In genomic region chr15:95574661-95575060, GRCm38 (mm10) we compare ENCODE assay signal across 8 mouse cellular contexts. TPM values are rescaled to one million over a fixed set of nuclear protein-coding genes. Genes with fewer than 3 reads are reported as not detected.
DNase-seq lines count a peak whose midpoint lies in the region; ATAC-seq and TF ChIP-seq lines count a peak whose summit lies in the region.

No protein-coding gene starts in this region.

- intact Hi-C loops in left cerebral cortex, postnatal 25 days (cut with DNase I), result loop anchor here (2.0 to 5.0 kb wide), 4 partner anchors 37 to 852 kb away; no protein-coding TSS in a partner anchor

- DNase-seq in adrenal gland, postnatal 14 days, result peak; percentile 73
- peak; percentile 64 for DNase-seq in embryo, embryonic 9.5 days (ENCODE audit: extremely low spot score)
- DNase-seq in hindbrain, embryonic 14.5 days (ENCODE audit: low spot score), result peak; percentile 94
- DNase-seq in left cerebral cortex, postnatal 25 days (ENCODE audit: low spot score in 2 of 2), result peak; percentile 76 to 77
- peak; percentile 67 for DNase-seq in neural tube, embryonic 11.5 days (ENCODE audit: low spot score)
- DNase-seq in natural killer cell, adult 2 months (ENCODE audit: low spot score in 2 of 2), result no peak

- H3K9ac ChIP-seq in intestine, postnatal 0 days (ENCODE audit: low read depth, low read length), result no peak overlapping the region
- H3K9ac ChIP-seq in intestine, embryonic 16.5 days (ENCODE audit: low read depth, low read length), result no peak overlapping the region
- no peak overlapping the region for H3K9ac ChIP-seq in hindbrain, embryonic 14.5 days
- H3K9ac ChIP-seq in neural tube, embryonic 11.5 days (ENCODE audit: low read length), result no peak overlapping the region

- H3K36me3 ChIP-seq in intestine, postnatal 0 days (ENCODE audit: control insufficient read depth, insufficient read depth), result no peaks in the 10 kb centered on the region
- H3K36me3 ChIP-seq in intestine, embryonic 16.5 days (ENCODE audit: control insufficient read depth, insufficient read depth, low read length), result no peaks in the 10 kb centered on the region
- no peaks in the 10 kb centered on the region for H3K36me3 ChIP-seq in hindbrain, embryonic 14.5 days (replicated peaks; ENCODE audit: control insufficient read depth, insufficient read depth)
- H3K36me3 ChIP-seq in neural tube, embryonic 11.5 days (ENCODE audit: control insufficient read depth, insufficient read depth, low read length), result no peaks in the 10 kb centered on the region

- 12% methylated on average over 5 of the region's 5 CpGs for WGBS in intestine, postnatal 0 days
- 16% methylated on average over 5 of the region's 5 CpGs for WGBS in intestine, embryonic 16.5 days
- WGBS in hindbrain, embryonic 14.5 days, result 18% methylated on average over 5 of the region's 5 CpGs
- 18% methylated on average over 5 of the region's 5 CpGs for WGBS in neural tube, embryonic 11.5 days

- no peak overlapping the region for H3K4me3 ChIP-seq in intestine, postnatal 0 days (ENCODE audit: low read depth, low read length)
- H3K4me3 ChIP-seq in intestine, embryonic 16.5 days (ENCODE audit: low read length), result no peak overlapping the region
- no peak overlapping the region for H3K4me3 ChIP-seq in hindbrain, embryonic 14.5 days (replicated peaks; ENCODE audit: low read length)
- H3K4me3 ChIP-seq in neural tube, embryonic 11.5 days (ENCODE audit: low read depth, low read length), result no peak overlapping the region

- ATAC-seq in intestine, postnatal 0 days, result no peak
- no peak for ATAC-seq in intestine, embryonic 16.5 days
- ATAC-seq in hindbrain, embryonic 14.5 days (ENCODE audit: low FRiP score), result peak; percentile 37; the same call in 1 of the 2 replicates
- peak; percentile 67; the same call in 1 of the 2 replicates for ATAC-seq in neural tube, embryonic 11.5 days (ENCODE audit: insufficient read depth, low FRiP score, low TSS enrichment)

- H3K9me3 ChIP-seq in intestine, postnatal 0 days (ENCODE audit: control insufficient read depth), result no peaks in the 10 kb centered on the region
- no peaks in the 10 kb centered on the region for H3K9me3 ChIP-seq in intestine, embryonic 16.5 days (ENCODE audit: control insufficient read depth, low read length)
- H3K9me3 ChIP-seq in hindbrain, embryonic 14.5 days (ENCODE audit: control insufficient read depth, low read length), result 0 out of 2 replicates have a peak, but pooled peaks cover 3% of the 10 kb centered on the region
- no peaks in the 10 kb centered on the region for H3K9me3 ChIP-seq in neural tube, embryonic 11.5 days (ENCODE audit: control insufficient read depth, low read length)

- H3K4me1 ChIP-seq in intestine, postnatal 0 days (replicated peaks; ENCODE audit: control insufficient read depth, insufficient read depth, low read length), result no peaks in the 10 kb centered on the region
- no peaks in the 10 kb centered on the region for H3K4me1 ChIP-seq in intestine, embryonic 16.5 days (ENCODE audit: control insufficient read depth, insufficient read depth, low read length)
- H3K4me1 ChIP-seq in hindbrain, embryonic 14.5 days (replicated peaks; ENCODE audit: control insufficient read depth, insufficient read depth, low read length), result no peaks in the 10 kb centered on the region
- H3K4me1 ChIP-seq in neural tube, embryonic 11.5 days (ENCODE audit: control insufficient read depth, insufficient read depth, low read length), result no peaks in the 10 kb centered on the region

- no peaks in the 10 kb centered on the region for H3K27me3 ChIP-seq in intestine, postnatal 0 days (replicated peaks; ENCODE audit: control insufficient read depth, insufficient read depth, low read length)
- H3K27me3 ChIP-seq in intestine, embryonic 16.5 days (replicated peaks; ENCODE audit: control insufficient read depth, insufficient read depth, low read length), result no peaks in the 10 kb centered on the region
- H3K27me3 ChIP-seq in hindbrain, embryonic 14.5 days (ENCODE audit: control insufficient read depth, insufficient read depth, low read length), result no peaks in the 10 kb centered on the region
- H3K27me3 ChIP-seq in neural tube, embryonic 11.5 days (ENCODE audit: control insufficient read depth, insufficient read depth, low read length), result no peaks in the 10 kb centered on the region; the same call in 1 of the 2 replicates

- TF ChIP-seq CTCF in intestine, postnatal 0 days (IDR thresholded peaks at IDR 0.05; ENCODE audit: low read depth), result peak; percentile 83

- H3K27ac ChIP-seq in intestine, postnatal 0 days (ENCODE audit: low read depth, low read length), result no peak overlapping the region
- H3K27ac ChIP-seq in intestine, embryonic 16.5 days (ENCODE audit: low read length), result no peak overlapping the region
- H3K27ac ChIP-seq in hindbrain, embryonic 14.5 days, result no peak overlapping the region
- H3K27ac ChIP-seq in neural tube, embryonic 11.5 days (ENCODE audit: low read depth, low read length), result no peak overlapping the region

- no peak overlapping the region for H3K4me2 ChIP-seq in intestine, postnatal 0 days (replicated peaks; ENCODE audit: low read depth)
- no peak overlapping the region for H3K4me2 ChIP-seq in intestine, embryonic 16.5 days (ENCODE audit: low read depth, low read length)
- H3K4me2 ChIP-seq in hindbrain, embryonic 14.5 days (replicated peaks), result no peak overlapping the region
- H3K4me2 ChIP-seq in neural tube, embryonic 11.5 days (ENCODE audit: low read depth), result no peak overlapping the region

RNA-seq across cellular contexts. Expression of gene Nell2, which starts 46.3 kb away (rescaled TPM):
- polyA plus RNA-seq in intestine, postnatal 0 days (2015; fragmentation: Nextera tagmentation; extraction: Ambion mirVana), result 4.9 and 6.7 TPM in 2 replicates
- 8.7 and 9.5 TPM in 2 replicates for polyA plus RNA-seq in intestine, embryonic 16.5 days (2015; fragmentation: Nextera tagmentation; extraction: Ambion mirVana)
- total RNA-seq in adrenal gland, postnatal 14 days (2021), result 2.7 and 4.1 TPM in 2 replicates
- polyA plus RNA-seq in hindbrain, embryonic 14.5 days (2014; fragmentation: Nextera tagmentation; extraction: Ambion mirVana), result 192 and 203 TPM in 2 replicates
- total RNA-seq in left cerebral cortex, postnatal 25 days (2021), result 100 to 1,000 TPM; 502 to 560 TPM
- polyA plus RNA-seq in neural tube, embryonic 11.5 days (2014; fragmentation: Nextera tagmentation; extraction: Ambion mirVana), result 133 and 155 TPM in 2 replicates

Comparison
In these comparisons a context has a peak if more than half of its experiments do, and no peak if none do; other contexts are left out.
1. ATAC-seq: peak in hindbrain, embryonic 14.5 days (single experiment) and neural tube, embryonic 11.5 days (single experiment); none in intestine, postnatal 0 days (single experiment) and intestine, embryonic 16.5 days (single experiment).
2. DNase-seq: peak in adrenal gland, postnatal 14 days (single experiment), embryo, embryonic 9.5 days (single experiment), hindbrain, embryonic 14.5 days (single experiment), left cerebral cortex, postnatal 25 days (2 of 2) and neural tube, embryonic 11.5 days (single experiment); none in natural killer cell, adult 2 months (0 of 2).
3. RNA of gene Nell2, which starts 46.3 kb away (polyA plus RNA-seq): 192 to 203 TPM in hindbrain, embryonic 14.5 days and 133 to 155 TPM in neural tube, embryonic 11.5 days; 8.7 to 9.5 TPM in intestine, embryonic 16.5 days and 4.9 to 6.7 TPM in intestine, postnatal 0 days; every median in the first group is over 10 times any median in the second.